Mouse (Mus musculus): ENCODE measurements around the gene Mab21l3. TPM values are rescaled to one million over a fixed set of nuclear protein-coding genes. Genes with fewer than 3 reads are reported as not detected.

Mab21l3 gene
- total RNA-seq, 1 experiment: 1.9 TPM

- Histone ChIP-seq H3K4me1 (ENCODE audit: control insufficient read depth in 2 of 2, insufficient read depth in 2 of 2, low read length in 2 of 2, poor library complexity in 1 of 2) (no peaks in the 10 kb centered on the region), H3K36me3 (ENCODE audit: control insufficient read depth, insufficient read depth, low read length, poor library complexity, severe bottlenecking) (no peaks in the 10 kb centered on the region), H3K4me3 (ENCODE audit: insufficient read depth in 1 of 2, low read depth in 1 of 2, low read length in 2 of 2, poor library complexity in 1 of 2, severe bottlenecking in 1 of 2) (no peak overlapping the region), H3K9me3 (ENCODE audit: control insufficient read depth, insufficient read depth, low read depth, low read length) (no peaks in the 10 kb centered on the region), H3K9ac (ENCODE audit: insufficient read depth, low read depth, low read length, poor library complexity, severe bottlenecking) (no peak overlapping the region), H3K27ac (ENCODE audit: insufficient read depth, low read depth, low read length, poor library complexity, severe bottlenecking) (no peak overlapping the region; the same call in 1 of the 2 replicates)
- no peak for DNase-seq (ENCODE audit: low read depth, low spot score)
- in situ Hi-C loops (cut with MboI; ENCODE audit: low sequenced_read_pairs in 2 of 2, unreplicated experiment in 2 of 2): no loop called here
- TF ChIP-seq CHD2 (IDR thresholded peaks at IDR 0.05; ENCODE audit: low read depth, low read length) (no peak), HCFC1 (IDR thresholded peaks at IDR 0.05; ENCODE audit: borderline replicate concordance, insufficient read depth, low read length) (no peak), ZNF384 (IDR thresholded peaks at IDR 0.05; ENCODE audit: low read depth, low read length) (no peak), ZC3H11A (IDR thresholded peaks at IDR 0.05; ENCODE audit: borderline replicate concordance, low read depth, low read length) (no peak), MAFK (IDR thresholded peaks at IDR 0.05; ENCODE audit: insufficient read depth, low read depth, low read length) (no peak)
Observed at GRCm38 (mm10) chr3:101871951-101872350, 23.2 kb upstream of the Mab21l3 start.

- no peak overlapping the region for H3K27ac ChIP-seq (ENCODE audit: insufficient read depth, low read depth, low read length, poor library complexity, severe bottlenecking)
- in situ Hi-C loops (cut with MboI; ENCODE audit: low sequenced_read_pairs in 2 of 2, unreplicated experiment in 2 of 2): no loop called here
- TF ChIP-seq ZNF384 (IDR thresholded peaks at IDR 0.05; ENCODE audit: low read depth, low read length): no peak
- no peak for TF ChIP-seq MAFK (IDR thresholded peaks at IDR 0.05; ENCODE audit: insufficient read depth, low read depth, low read length)
- no peaks in the 10 kb centered on the region for H3K4me1 ChIP-seq (ENCODE audit: control insufficient read depth in 2 of 2, insufficient read depth in 2 of 2, low read length in 2 of 2, poor library complexity in 1 of 2)
- no peak overlapping the region for H3K9ac ChIP-seq (ENCODE audit: insufficient read depth, low read depth, low read length, poor library complexity, severe bottlenecking)
- no peaks in the 10 kb centered on the region for H3K36me3 ChIP-seq (ENCODE audit: control insufficient read depth, insufficient read depth, low read length, poor library complexity, severe bottlenecking)
- no peak overlapping the region for H3K4me3 ChIP-seq (ENCODE audit: insufficient read depth in 1 of 2, low read depth in 1 of 2, low read length in 2 of 2, poor library complexity in 1 of 2, severe bottlenecking in 1 of 2)
- no peaks in the 10 kb centered on the region for H3K9me3 ChIP-seq (ENCODE audit: control insufficient read depth, insufficient read depth, low read depth, low read length)
- DNase-seq (ENCODE audit: low read depth, low spot score): no peak
Observed at GRCm38 (mm10) chr3:101867001-101867421, 18.3 kb upstream of the Mab21l3 start.

- Histone ChIP-seq H3K9me3 (ENCODE audit: control insufficient read depth, insufficient read depth, low read depth, low read length) (no peaks in the 10 kb centered on the region), H3K36me3 (ENCODE audit: control insufficient read depth, insufficient read depth, low read length, poor library complexity, severe bottlenecking) (no peaks in the 10 kb centered on the region), H3K4me3 (ENCODE audit: insufficient read depth in 1 of 2, low read depth in 1 of 2, low read length in 2 of 2, poor library complexity in 1 of 2, severe bottlenecking in 1 of 2) (no peak overlapping the region), H3K27ac (ENCODE audit: insufficient read depth, low read depth, low read length, poor library complexity, severe bottlenecking) (no peak overlapping the region), H3K9ac (ENCODE audit: insufficient read depth, low read depth, low read length, poor library complexity, severe bottlenecking) (no peak overlapping the region), H3K4me1 (ENCODE audit: control insufficient read depth in 2 of 2, insufficient read depth in 2 of 2, low read length in 2 of 2, poor library complexity in 1 of 2) (no peaks in the 10 kb centered on the region)
- in situ Hi-C loops (cut with MboI; ENCODE audit: low sequenced_read_pairs in 2 of 2, unreplicated experiment in 2 of 2): no loop called here
- no peak for DNase-seq (ENCODE audit: low read depth, low spot score)
- no peak for TF ChIP-seq ZNF384 (IDR thresholded peaks at IDR 0.05; ENCODE audit: low read depth, low read length)
- no peak for TF ChIP-seq CHD2 (IDR thresholded peaks at IDR 0.05; ENCODE audit: low read depth, low read length)
Observed at GRCm38 (mm10) chr3:101861856-101862255, 13.1 kb upstream of the Mab21l3 start.

- Histone ChIP-seq H3K9ac (ENCODE audit: insufficient read depth, low read depth, low read length, poor library complexity, severe bottlenecking) (no peak overlapping the region), H3K4me3 (ENCODE audit: insufficient read depth in 1 of 2, low read depth in 1 of 2, low read length in 2 of 2, poor library complexity in 1 of 2, severe bottlenecking in 1 of 2) (no peak overlapping the region), H3K9me3 (ENCODE audit: control insufficient read depth, insufficient read depth, low read depth, low read length) (no peaks in the 10 kb centered on the region), H3K27ac (ENCODE audit: insufficient read depth, low read depth, low read length, poor library complexity, severe bottlenecking) (no peak overlapping the region), H3K4me1 (ENCODE audit: control insufficient read depth in 2 of 2, insufficient read depth in 2 of 2, low read length in 2 of 2, poor library complexity in 1 of 2) (no peaks in the 10 kb centered on the region), H3K36me3 (ENCODE audit: control insufficient read depth, insufficient read depth, low read length, poor library complexity, severe bottlenecking) (no peaks in the 10 kb centered on the region)
- no peak for DNase-seq (ENCODE audit: low read depth, low spot score)
- TF ChIP-seq HCFC1 (IDR thresholded peaks at IDR 0.05; ENCODE audit: borderline replicate concordance, insufficient read depth, low read length) (no peak), CHD2 (IDR thresholded peaks at IDR 0.05; ENCODE audit: low read depth, low read length) (no peak), MAFK (IDR thresholded peaks at IDR 0.05; ENCODE audit: insufficient read depth, low read depth, low read length) (no peak), ZNF384 (IDR thresholded peaks at IDR 0.05; ENCODE audit: low read depth, low read length) (no peak), ZC3H11A (IDR thresholded peaks at IDR 0.05; ENCODE audit: borderline replicate concordance, low read depth, low read length) (no peak)
- in situ Hi-C loops (cut with MboI; ENCODE audit: low sequenced_read_pairs in 2 of 2, unreplicated experiment in 2 of 2): no loop called here
Observed at GRCm38 (mm10) chr3:101860151-101860550, 11.4 kb upstream of the Mab21l3 start.

GRCm38 (mm10) chr3:101859740-101860139 is 11.0 kb upstream of the Mab21l3 start:
- TF ChIP-seq CHD2 (IDR thresholded peaks at IDR 0.05; ENCODE audit: low read depth, low read length): no peak
- TF ChIP-seq HCFC1 (IDR thresholded peaks at IDR 0.05; ENCODE audit: borderline replicate concordance, insufficient read depth, low read length): no peak
- no peak for TF ChIP-seq ZC3H11A (IDR thresholded peaks at IDR 0.05; ENCODE audit: borderline replicate concordance, low read depth, low read length)
- TF ChIP-seq ZNF384 (IDR thresholded peaks at IDR 0.05; ENCODE audit: low read depth, low read length): no peak
- TF ChIP-seq MAFK (IDR thresholded peaks at IDR 0.05; ENCODE audit: insufficient read depth, low read depth, low read length): no peak
- Histone ChIP-seq H3K4me3 (ENCODE audit: insufficient read depth in 1 of 2, low read depth in 1 of 2, low read length in 2 of 2, poor library complexity in 1 of 2, severe bottlenecking in 1 of 2) (no peak overlapping the region), H3K9me3 (ENCODE audit: control insufficient read depth, insufficient read depth, low read depth, low read length) (no peaks in the 10 kb centered on the region), H3K9ac (ENCODE audit: insufficient read depth, low read depth, low read length, poor library complexity, severe bottlenecking) (no peak overlapping the region), H3K27ac (ENCODE audit: insufficient read depth, low read depth, low read length, poor library complexity, severe bottlenecking) (no peak overlapping the region), H3K4me1 (ENCODE audit: control insufficient read depth in 2 of 2, insufficient read depth in 2 of 2, low read length in 2 of 2, poor library complexity in 1 of 2) (no peaks in the 10 kb centered on the region), H3K36me3 (ENCODE audit: control insufficient read depth, insufficient read depth, low read length, poor library complexity, severe bottlenecking) (no peaks in the 10 kb centered on the region)
- no peak for DNase-seq (ENCODE audit: low read depth, low spot score)
- in situ Hi-C loops (cut with MboI; ENCODE audit: low sequenced_read_pairs in 2 of 2, unreplicated experiment in 2 of 2): no loop called here

Measured in ES-E14 (cell line).